Mouse (Mus musculus) olfactory bulb, adult 2 months (tissue): ENCODE measurements around the gene Kcnq5. TPM values are rescaled to one million over a fixed set of nuclear protein-coding genes. Genes with fewer than 3 reads are reported as not detected.

Experiments
- H3K27ac ChIP-seq: fragments of 200-500 bp; 2 replicates; pipeline ENCODE4 v1.5.1; 2012; ENCODE audit warnings: low read depth, low read length; ENCODE audit not compliant: insufficient read depth
- H3K4me1 ChIP-seq: fragments of 200-500 bp; 2 replicates; pipeline ENCODE4 v1.6.1; 2012; ENCODE audit warnings: low read length; ENCODE audit not compliant: control insufficient read depth, insufficient read depth
- H3K4me3 ChIP-seq: fragments of 200-500 bp; 2 replicates; pipeline ENCODE4 v1.5.1; 2012; ENCODE audit warnings: mild to moderate bottlenecking, low read depth, low read length, moderate library complexity; ENCODE audit not compliant: insufficient read depth
- CTCF ChIP-seq: fragments of 200-500 bp; IDR thresholded peaks from 2 replicates; pipeline ENCODE4 v1.5.1; 2012; ENCODE audit warnings: low read depth, mild to moderate bottlenecking, low read length, moderate library complexity; ENCODE audit not compliant: insufficient read depth
- POLR2A ChIP-seq: fragments of 200-500 bp; IDR thresholded peaks from 2 replicates; pipeline ENCODE4 v1.6.1; 2012; ENCODE audit warnings: mild to moderate bottlenecking, low read depth, low read length, moderate library complexity; ENCODE audit not compliant: insufficient read depth
- WGBS: fragments of 180-500 bp; shearing (Covaris S2); methylation state at CpG from one replicate; pipeline ENCODE4 v1.1.7; 2018; 5-methylcytosine and 5-hydroxymethylcytosine counted together
- polyA plus RNA-seq: library from polyadenylated mRNA; stranded (reverse); fragments of >200 nt; gene quantifications from 2 replicates; pipeline ENCODE4 v1.2.4, GENCODE M21; 2012; ENCODE audit warnings: low replicate concordance; ENCODE audit not compliant: missing spikeins, insufficient read depth, insufficient read length

Gene Kcnq5
- polyA plus RNA-seq, 1 experiment: not detected

GRCm38 (mm10) chr1:21690458-21690857 is 271.3 kb downstream of the Kcnq5 start:
- Histone ChIP-seq H3K4me3 (no peak overlapping the region), H3K4me1 (no peaks in the 10 kb centered on the region), H3K27ac (no peak overlapping the region)
- WGBS: 60% methylated on average over 2 of the region's 2 CpGs
- TF ChIP-seq CTCF (no peak), POLR2A (no peak)

- Histone ChIP-seq H3K4me3 (no peak overlapping the region), H3K27ac (no peak overlapping the region), H3K4me1 (no peaks in the 10 kb centered on the region)
- 67% methylated on average over 1 of the region's 1 CpGs for WGBS
- TF ChIP-seq CTCF (no peak), POLR2A (no peak)
These were observed 272.8 kb downstream of the Kcnq5 start for GRCm38 (mm10) chr1:21688918-21689317.

- H3K27ac ChIP-seq: no peak overlapping the region
- H3K4me3 ChIP-seq: no peak overlapping the region
- no peak for TF ChIP-seq POLR2A
- no peak for TF ChIP-seq CTCF
- 88% methylated on average over 3 of the region's 3 CpGs for WGBS
- no peaks in the 10 kb centered on the region for H3K4me1 ChIP-seq
These were observed 277.3 kb downstream of the Kcnq5 start for GRCm38 (mm10) chr1:21684444-21684843.

- Histone ChIP-seq H3K4me3 (no peak overlapping the region), H3K27ac (no peak overlapping the region), H3K4me1 (no peaks in the 10 kb centered on the region)
- TF ChIP-seq CTCF (no peak), POLR2A (no peak)
- 77% methylated on average over 3 of the region's 3 CpGs for WGBS
These were observed 284.9 kb downstream of the Kcnq5 start for GRCm38 (mm10) chr1:21676805-21677204.

GRCm38 (mm10) chr1:21660840-21661239 is 300.9 kb downstream of the Kcnq5 start:
- TF ChIP-seq POLR2A (no peak), CTCF (no peak)
- Histone ChIP-seq H3K27ac (no peak overlapping the region), H3K4me1 (no peaks in the 10 kb centered on the region), H3K4me3 (no peak overlapping the region)
- 91% methylated on average over 3 of the region's 3 CpGs for WGBS

GRCm38 (mm10) chr1:21650820-21651219 is 310.9 kb downstream of the Kcnq5 start:
- TF ChIP-seq POLR2A: no peak
- TF ChIP-seq CTCF: no peak
- 34% methylated on average over 4 of the region's 4 CpGs for WGBS
- H3K27ac ChIP-seq: no peak overlapping the region

GRCm38 (mm10) chr1:21635406-21635805 is 326.3 kb downstream of the Kcnq5 start:
- Histone ChIP-seq H3K4me3 (no peak overlapping the region), H3K4me1 (no peaks in the 10 kb centered on the region), H3K27ac (no peak overlapping the region)
- 69% methylated on average over 2 of the region's 2 CpGs for WGBS
- TF ChIP-seq POLR2A (no peak), CTCF (no peak)

More at GRCm38 (mm10) chr1:21650820-21651219, 310.9 kb downstream of the Kcnq5 start:
- H3K4me3 ChIP-seq: no peak overlapping the region
- H3K4me1 ChIP-seq: no peaks in the 10 kb centered on the region

- TF ChIP-seq CTCF (no peak), POLR2A (no peak)
- WGBS: 68% methylated on average over 1 of the region's 1 CpGs
- H3K27ac ChIP-seq: no peak overlapping the region
- no peak overlapping the region for H3K4me3 ChIP-seq
- H3K4me1 ChIP-seq: no peaks in the 10 kb centered on the region
These were observed 327.7 kb downstream of the Kcnq5 start for GRCm38 (mm10) chr1:21634013-21634412.

- WGBS: 91% methylated on average over 2 of the region's 2 CpGs
- Histone ChIP-seq H3K4me1 (no peaks in the 10 kb centered on the region), H3K27ac (no peak overlapping the region), H3K4me3 (no peak overlapping the region)
- no peak for TF ChIP-seq CTCF
- TF ChIP-seq POLR2A: no peak
These were observed 339.3 kb downstream of the Kcnq5 start for GRCm38 (mm10) chr1:21622455-21622854.

GRCm38 (mm10) chr1:21622039-21622438 is 339.7 kb downstream of the Kcnq5 start:
- Histone ChIP-seq H3K4me3 (no peak overlapping the region), H3K27ac (no peak overlapping the region), H3K4me1 (no peaks in the 10 kb centered on the region)
- TF ChIP-seq POLR2A: no peak
- no peak for TF ChIP-seq CTCF
- 83% methylated on average over 1 of the region's 1 CpGs for WGBS
